Mouse (Mus musculus) G1E (cell line): ENCODE results near the gene Rnf113a1. TPM values are rescaled to one million over a fixed set of nuclear protein-coding genes. Genes with fewer than 3 reads are reported as not detected.
"Not testable (repeated sequence)": the region's sequence is repeated elsewhere in the genome, so short reads cannot be mapped to it uniquely, and the experiment has no call there.

Source experiments
- ATAC-seq: 2 replicates; pipeline ENCODE4 v1.8.0; 2016; ENCODE audit warnings: mild to moderate bottlenecking; ENCODE audit not compliant: insufficient number of reproducible peaks, poor library complexity, low FRiP score, severe bottlenecking; ENCODE audit errors: extremely low read depth
- DNase-seq: peaks from one replicate; pipeline ENCODE4 v3.0.0; 2012; ENCODE audit warnings: low spot score
- H3K27me3 ChIP-seq: 2 replicates; pipeline ENCODE4 v1.6.1; 2012; ENCODE audit warnings: mild to moderate bottlenecking, low read length, inconsistent platforms; ENCODE audit not compliant: insufficient read depth
- H3K36me3 ChIP-seq: replicated peaks from 2 replicates; pipeline ENCODE3; 2012; ENCODE audit warnings: mild to moderate bottlenecking, inconsistent platforms
- H3K4me1 ChIP-seq: 2 replicates; pipeline ENCODE4 v1.6.1; 2012; ENCODE audit warnings: low read depth, low read length, inconsistent platforms, mixed read lengths; ENCODE audit not compliant: insufficient read depth
- H3K4me3 ChIP-seq: 2 replicates; pipeline ENCODE4 v1.5.1; 2012; ENCODE audit warnings: low read depth, mild to moderate bottlenecking, inconsistent platforms, low read length, moderate library complexity, mixed read lengths
- H3K9me3 ChIP-seq: replicated peaks from 2 replicates; pipeline ENCODE4 v1.6.1; 2012; ENCODE audit warnings: inconsistent platforms
- CTCF ChIP-seq: IDR thresholded peaks from 2 replicates; pipeline ENCODE4 v1.5.1; 2012; ENCODE audit warnings: low read depth, low read length, inconsistent platforms, mixed read lengths
- GATA1 ChIP-seq: IDR thresholded peaks from 2 replicates; pipeline ENCODE4 v1.6.1; 2012; ENCODE audit warnings: borderline replicate concordance, low read length, inconsistent platforms, mixed read lengths
- GATA2 ChIP-seq: IDR thresholded peaks from 2 replicates; pipeline ENCODE4 v1.6.1; 2012; ENCODE audit warnings: low read depth, low read length, inconsistent platforms, borderline replicate concordance
- POLR2AphosphoS5 ChIP-seq: IDR thresholded peaks from 2 replicates; pipeline ENCODE4 v1.6.1; 2012; ENCODE audit warnings: low read depth, low read length, inconsistent platforms; ENCODE audit not compliant: insufficient replicate concordance
- TAL1 ChIP-seq: conservative IDR thresholded peaks from 2 replicates; pipeline ENCODE4 v1.6.1; 2012; ENCODE audit warnings: low read depth, low read length, inconsistent platforms, mixed read lengths
- polyA plus RNA-seq: library from polyadenylated mRNA; stranded (reverse); fragments of >175 nt; gene quantifications from 2 replicates; pipeline ENCODE4 v1.2.3, GENCODE M21; 2012
- total RNA-seq, 2 experiments: library from RNA; stranded (forward) in 1 of 2; stranded (reverse) in 1 of 2; fragments of 200-1000 nt in 1 of 2; fragments of >200 nt in 1 of 2; fragmentation: Nextera tagmentation in 1 of 2; gene quantifications; 2 replicates each; pipeline ENCODE4 v1.2.3; 2014 to 2017

Rnf113a1 gene
- total and polyA plus RNA-seq, 3 experiments, result 5.0 to 8.7 (median 8.2) TPM

- DNase-seq (peak; percentile 34), ATAC-seq (peak; percentile 45; the same call in 1 of the 2 replicates)
- H3K27me3 ChIP-seq, result no peaks in the 10 kb centered on the region
- no peaks in the 10 kb centered on the region for H3K4me1 ChIP-seq
- peaks cover 6% of the 10 kb centered on the region for H3K36me3 ChIP-seq
- H3K9me3 ChIP-seq, result no peaks in the 10 kb centered on the region
- H3K4me3 ChIP-seq, result no peak overlapping the region
- TF ChIP-seq GATA1 (no peak), CTCF (peak; percentile 44), GATA2 (no peak), POLR2AphosphoS5 (no peak)
These were observed 24.0 kb upstream of the Rnf113a1 start for GRCm38 (mm10) chrX:37167085-37167484.

DNA sequence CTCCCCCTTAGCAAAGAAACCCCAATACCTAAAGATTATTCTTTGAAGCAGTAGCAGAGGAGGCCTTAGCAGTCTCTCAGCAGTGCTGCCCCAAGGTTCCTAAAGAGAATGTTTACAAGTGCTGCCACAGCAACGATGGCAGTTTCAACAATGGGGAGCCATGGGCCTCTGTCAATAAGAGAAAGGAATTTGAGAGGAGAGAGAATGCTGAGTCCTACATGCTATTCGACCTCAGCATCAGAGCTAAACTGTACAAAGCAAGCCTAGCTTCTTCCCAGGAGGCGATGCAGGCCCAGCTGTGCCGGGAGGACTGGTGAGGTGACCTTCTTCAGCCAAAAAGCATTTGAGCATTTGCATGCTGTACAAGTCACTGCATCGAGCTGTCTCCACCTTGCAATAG, 22.3 kb upstream of the Rnf113a1 start, which contains the start of gene Akap14:
Akap14 (minus strand) TSS at position 101 of the 400 bp plus-strand sequence.
- Histone ChIP-seq H3K4me1 (no peaks in the 10 kb centered on the region), H3K9me3 (no peaks in the 10 kb centered on the region), H3K36me3 (no peaks in the 10 kb centered on the region), H3K4me3 (no peak within 1 kb of the TSS), H3K27me3 (no peaks in the 10 kb centered on the region)
- no peak for DNase-seq
- TF ChIP-seq TAL1, result no peak
- TF ChIP-seq GATA2, result no peak
- no peak for ATAC-seq

GRCm38 (mm10) chrX:37184401-37184800, 6.6 kb upstream of the Rnf113a1 start:
- DNase-seq, H3K9me3 ChIP-seq, ATAC-seq, H3K4me1 ChIP-seq, H3K4me3 ChIP-seq, H3K27me3 ChIP-seq: not testable (repeated sequence)
- peaks cover 25% of the 10 kb centered on the region for H3K36me3 ChIP-seq

- no peaks in the 10 kb centered on the region for H3K27me3 ChIP-seq
- peak overlapping the region; percentile 76 for H3K4me3 ChIP-seq
- peaks cover 9% of the 10 kb centered on the region for H3K4me1 ChIP-seq
- H3K9me3 ChIP-seq, result no peaks in the 10 kb centered on the region
- ATAC-seq (no peak), DNase-seq (no peak)
- H3K36me3 ChIP-seq, result peaks cover 26% of the 10 kb centered on the region
- TF ChIP-seq CTCF (no peak), POLR2AphosphoS5 (no peak), TAL1 (no peak), GATA2 (no peak), GATA1 (no peak)
These were observed 315 bp upstream of the Rnf113a1 start for GRCm38 (mm10) chrX:37190755-37191104.

DNA sequence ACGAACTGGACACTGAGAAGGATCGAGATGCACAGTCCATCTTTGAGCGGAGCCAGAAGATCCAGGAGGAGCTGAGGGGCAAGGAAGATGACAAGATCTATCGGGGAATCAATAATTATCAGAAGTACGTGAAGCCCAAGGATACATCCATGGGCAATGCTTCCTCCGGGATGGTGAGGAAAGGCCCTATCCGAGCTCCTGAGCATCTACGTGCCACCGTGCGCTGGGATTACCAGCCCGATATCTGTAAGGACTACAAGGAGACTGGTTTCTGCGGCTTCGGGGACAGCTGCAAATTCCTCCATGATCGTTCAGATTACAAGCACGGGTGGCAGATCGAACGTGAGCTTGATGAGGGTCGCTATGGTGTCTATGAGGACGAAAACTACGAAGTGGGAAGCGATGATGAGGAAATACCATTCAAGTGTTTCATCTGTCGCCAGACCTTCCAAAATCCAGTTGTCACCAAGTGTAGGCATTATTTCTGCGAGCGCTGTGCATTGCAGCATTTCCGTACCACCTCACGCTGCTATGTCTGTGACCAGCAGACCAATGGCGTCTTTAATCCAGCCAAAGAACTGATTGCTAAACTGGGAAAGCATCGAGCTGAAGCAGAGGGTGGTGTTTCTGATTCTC, 817 bp downstream of the Rnf113a1 start:
- no peak for DNase-seq

DNA sequence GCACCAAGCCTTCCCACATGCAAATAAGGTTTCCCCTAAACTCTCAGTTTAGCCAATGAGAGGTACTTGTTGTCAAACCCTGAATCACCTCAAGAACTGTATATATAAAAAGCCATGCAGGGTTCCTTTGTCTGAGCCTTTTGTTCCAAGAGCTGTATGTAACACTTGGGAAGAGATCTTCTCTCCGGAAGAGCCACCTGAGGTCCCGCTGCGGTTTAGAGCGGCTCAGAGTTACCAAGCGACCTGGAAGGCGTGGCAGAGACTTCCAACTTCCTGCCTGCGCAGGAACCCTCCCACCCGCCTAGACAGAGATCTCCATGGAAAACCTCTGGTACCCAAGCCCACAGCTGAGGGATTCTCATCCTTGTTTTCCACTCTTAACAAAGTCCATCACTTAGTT, 7.6 kb downstream of the Rnf113a1 start:
- no peak overlapping the region for H3K4me3 ChIP-seq
- ATAC-seq (no peak), DNase-seq (no peak)
- H3K9me3 ChIP-seq, result no peaks in the 10 kb centered on the region
- H3K36me3 ChIP-seq, result no peaks in the 10 kb centered on the region
- H3K4me1 ChIP-seq, result no peaks in the 10 kb centered on the region
- no peaks in the 10 kb centered on the region; the same call in 1 of the 2 replicates for H3K27me3 ChIP-seq
- no peak for TF ChIP-seq POLR2AphosphoS5
- TF ChIP-seq CTCF, result no peak

More for the DNA sequence above, 817 bp downstream of the Rnf113a1 start:
- no peak for TF ChIP-seq GATA1
- TF ChIP-seq POLR2AphosphoS5, result no peak
- no peak for TF ChIP-seq GATA2
- no peak for TF ChIP-seq TAL1
- no peak for TF ChIP-seq CTCF
- peaks cover 23% of the 10 kb centered on the region for H3K36me3 ChIP-seq
- no peaks in the 10 kb centered on the region for H3K9me3 ChIP-seq
- peak overlapping the region; percentile 76 for H3K4me3 ChIP-seq
- H3K27me3 ChIP-seq, result no peaks in the 10 kb centered on the region
- ATAC-seq, result no peak
- peaks cover 9% of the 10 kb centered on the region for H3K4me1 ChIP-seq

GRCm38 (mm10) chrX:37210941-37211340, 19.9 kb downstream of the Rnf113a1 start, which contains the start of gene Gm9:
Gene Gm9, minus strand, starts transcription at chrX:37211041.
- ATAC-seq, result no peak
- H3K36me3 ChIP-seq, result no peaks in the 10 kb centered on the region
- TF ChIP-seq TAL1, result no peak
- no peak for TF ChIP-seq POLR2AphosphoS5
- no peak for TF ChIP-seq CTCF
- TF ChIP-seq GATA2, result no peak
- TF ChIP-seq GATA1, result no peak
- DNase-seq, result no peak
- no peaks in the 10 kb centered on the region for H3K4me1 ChIP-seq
- H3K27me3 ChIP-seq, result peaks cover 2% of the 10 kb centered on the region; the same call in 1 of the 2 replicates
- no peaks in the 10 kb centered on the region for H3K9me3 ChIP-seq
- H3K4me3 ChIP-seq, result no peak within 1 kb of the TSS

- DNase-seq, H3K27me3 ChIP-seq, H3K9me3 ChIP-seq, H3K4me1 ChIP-seq, ATAC-seq, H3K36me3 ChIP-seq, H3K4me3 ChIP-seq: not testable (repeated sequence)
These were observed 31.1 kb downstream of the Rnf113a1 start, which contains the start of gene Rhox1 for GRCm38 (mm10) chrX:37222158-37222557. Gene Rhox1, minus strand, starts transcription at chrX:37222258.
